Mouse (Mus musculus) olfactory bulb, adult 2 months (tissue): ENCODE data around the gene Cbln4.

Source experiments
- CTCF ChIP-seq: fragments of 200-500 bp; IDR thresholded peaks from 2 replicates; pipeline ENCODE4 v1.5.1; 2012; ENCODE audit warnings: low read depth, mild to moderate bottlenecking, low read length, moderate library complexity; ENCODE audit not compliant: insufficient read depth
- POLR2A ChIP-seq: fragments of 200-500 bp; IDR thresholded peaks from 2 replicates; pipeline ENCODE4 v1.6.1; 2012; ENCODE audit warnings: mild to moderate bottlenecking, low read depth, low read length, moderate library complexity; ENCODE audit not compliant: insufficient read depth

GRCm38 (mm10) chr2:172006726-172007125 is 36.5 kb downstream of the Cbln4 start:
- TF ChIP-seq CTCF (no peak), POLR2A (no peak)
